Mouse (Mus musculus): ENCODE data around the gene Kcnma1. TPM values are rescaled to one million over a fixed set of nuclear protein-coding genes. Genes with fewer than 3 reads are reported as not detected.

Gene Kcnma1
- polyA plus RNA-seq (2015; fragmentation: Nextera tagmentation; extraction: Ambion mirVana): 25.2 and 26.6 TPM in 2 replicates

DNA sequence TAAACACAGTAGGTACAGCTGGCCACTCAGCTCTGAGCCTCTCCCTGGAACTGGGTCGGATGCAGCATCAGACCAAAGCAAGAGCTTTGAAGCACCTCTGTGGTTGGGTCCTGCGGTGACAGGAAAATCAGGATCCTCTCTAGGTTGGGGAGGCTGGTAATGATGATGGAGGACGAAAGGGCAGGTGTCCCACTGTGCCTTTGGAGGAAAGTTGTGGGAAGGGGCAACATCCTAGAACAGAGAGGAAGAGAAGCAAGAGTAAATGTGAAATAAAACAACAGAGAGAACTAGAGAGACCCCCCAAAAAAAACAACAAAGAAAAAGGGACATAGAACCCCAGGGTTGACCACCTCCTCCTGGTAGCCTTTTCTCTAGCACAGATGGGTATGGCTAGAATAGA is at the start of gene Kcnma1:
Gene Kcnma1 (minus strand): TSS at position 101 of the 400 bp plus-strand sequence.

Other genes with a start within 250 kb of the Kcnma1 start
- 16.5 and 19.5 TPM in 2 replicates for gene Dlg5, start 231.4 kb upstream of the Kcnma1 start, polyA plus RNA-seq (2015; fragmentation: Nextera tagmentation; extraction: Ambion mirVana)